Mouse (Mus musculus): ENCODE measurements around the gene Gzme. TPM values are rescaled to one million over a fixed set of nuclear protein-coding genes. Genes with fewer than 3 reads are reported as not detected.
"Not testable (repeated sequence)": the region's sequence is repeated elsewhere in the genome, so short reads cannot be mapped to it uniquely, and the experiment has no call there.

Gene Gzme
- polyA plus RNA-seq, 1 experiment from 2014 or later = not detected

DNA sequence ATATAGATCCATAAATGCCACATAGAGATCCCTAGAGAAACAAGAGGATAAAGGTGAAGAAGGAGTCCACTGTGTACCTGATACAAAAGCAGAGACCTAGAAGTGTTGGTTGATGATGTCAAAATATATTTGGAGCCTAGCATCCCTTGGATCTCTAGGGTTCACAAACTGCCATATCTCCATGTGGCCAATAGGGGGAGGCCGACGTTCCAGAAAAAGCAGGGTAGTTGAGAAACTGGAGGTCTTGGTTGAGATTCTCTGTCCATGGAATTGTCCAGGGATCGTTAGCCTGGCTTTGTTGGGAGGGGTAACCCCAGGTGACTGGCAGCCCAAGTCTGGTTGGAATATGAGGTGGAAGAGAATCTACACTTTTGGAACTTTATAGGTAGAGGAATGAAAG, 7.9 kb upstream of the Gzme start:
- Histone ChIP-seq H3K36me3 (ENCODE audit: control insufficient read depth, insufficient read depth, low read length) (no peaks in the 10 kb centered on the region), H3K27ac (replicated peaks) (no peak overlapping the region), H3K9ac (ENCODE audit: low read length) (no peak overlapping the region), H3K4me1 (replicated peaks; ENCODE audit: control insufficient read depth, insufficient read depth) (no peaks in the 10 kb centered on the region), H3K9me3 (ENCODE audit: control insufficient read depth, low read length) (no peaks in the 10 kb centered on the region), H3K27me3 (ENCODE audit: control insufficient read depth, insufficient read depth, low read length) (no peaks in the 10 kb centered on the region), H3K4me2 (replicated peaks; ENCODE audit: low read depth) (no peak overlapping the region), H3K4me3 (ENCODE audit: low read depth, low read length) (no peak overlapping the region)
- DNase-seq (ENCODE audit: low spot score) (no peak), ATAC-seq (ENCODE audit: low FRiP score, low TSS enrichment) (no peak)
- WGBS = 40% methylated on average over 3 of the region's 3 CpGs
- TF ChIP-seq CTCF (IDR thresholded peaks at IDR 0.05; ENCODE audit: low read depth) (peak; percentile 52), EP300 (optimal IDR thresholded peaks at IDR 0.05) (no peak)

DNA sequence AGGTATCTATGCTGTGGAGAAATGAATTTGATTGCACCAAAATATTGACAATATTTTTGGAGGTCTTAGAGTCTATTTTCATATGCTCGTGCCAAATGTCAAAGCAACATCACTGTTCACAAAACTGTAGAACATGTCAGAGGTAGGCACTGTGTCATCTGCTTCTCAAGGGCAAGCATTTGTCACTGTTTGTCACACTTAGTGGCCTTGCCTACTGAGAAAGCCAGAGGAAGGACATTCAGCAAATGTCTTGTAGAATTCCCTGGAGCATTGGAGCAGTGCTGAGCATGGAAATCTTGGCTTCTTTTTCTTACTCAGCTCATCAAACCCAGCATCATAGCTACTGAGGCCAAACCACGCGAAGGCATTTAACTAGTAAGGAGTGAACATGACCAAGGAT, 3.1 kb upstream of the Gzme start:
- DNase-seq (ENCODE audit: low spot score) = no peak
- Histone ChIP-seq H3K9ac (ENCODE audit: low read length) (no peak overlapping the region), H3K9me3 (ENCODE audit: control insufficient read depth, low read length) (no peaks in the 10 kb centered on the region), H3K4me2 (replicated peaks; ENCODE audit: low read depth) (no peak overlapping the region), H3K27me3 (ENCODE audit: control insufficient read depth, insufficient read depth, low read length) (no peaks in the 10 kb centered on the region), H3K4me3 (ENCODE audit: low read depth, low read length) (no peak overlapping the region), H3K27ac (replicated peaks) (no peak overlapping the region), H3K36me3 (ENCODE audit: control insufficient read depth, insufficient read depth, low read length) (no peaks in the 10 kb centered on the region), H3K4me1 (replicated peaks; ENCODE audit: control insufficient read depth, insufficient read depth) (no peaks in the 10 kb centered on the region)
- TF ChIP-seq EP300 (optimal IDR thresholded peaks at IDR 0.05) (no peak), CTCF (IDR thresholded peaks at IDR 0.05; ENCODE audit: low read depth) (no peak)
- WGBS = 80% methylated on average over 3 of the region's 3 CpGs
- ATAC-seq (ENCODE audit: low FRiP score, low TSS enrichment) = no peak

DNA sequence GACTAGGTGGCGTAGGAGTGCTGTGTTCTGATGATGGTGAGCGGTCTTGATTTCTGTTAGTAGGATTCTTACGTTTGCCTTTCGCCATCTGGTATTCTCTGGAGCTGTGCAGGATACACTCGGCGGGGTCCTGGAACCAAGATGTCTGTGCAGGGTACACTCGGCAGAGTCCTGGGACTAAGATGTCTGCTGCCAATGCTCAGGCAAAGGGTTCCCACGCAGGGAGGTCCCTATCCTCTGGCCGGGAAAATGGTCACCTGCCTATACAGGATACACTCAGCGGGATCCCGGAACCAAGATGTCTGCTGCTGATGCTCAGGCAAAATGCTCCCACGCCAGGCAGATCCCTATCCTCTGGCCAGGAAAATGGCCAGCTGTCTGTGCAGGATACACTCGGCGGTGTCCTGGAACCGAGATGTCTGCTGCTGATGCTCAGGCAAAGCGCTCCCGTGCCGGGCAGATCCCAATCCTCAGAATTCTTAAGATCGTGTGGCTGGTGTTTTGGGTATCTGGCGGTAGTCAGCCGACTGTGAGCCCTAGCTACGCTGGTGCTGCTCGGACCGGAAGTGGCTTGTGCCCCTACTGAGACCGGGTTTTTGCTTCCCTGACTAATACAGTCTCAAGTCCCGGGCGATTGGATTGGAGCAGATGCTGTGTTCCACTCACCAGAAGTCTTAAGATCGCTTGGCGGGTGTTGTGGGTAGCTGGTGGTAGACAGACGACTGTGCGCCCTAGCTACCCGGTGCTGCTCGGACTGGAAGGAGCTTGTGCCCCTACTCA, 4.7 kb downstream of the Gzme start:
- not testable (repeated sequence) for H3K36me3 ChIP-seq (ENCODE audit: control insufficient read depth, insufficient read depth, low read length); H3K4me3 ChIP-seq (ENCODE audit: low read depth, low read length); H3K9me3 ChIP-seq (ENCODE audit: control insufficient read depth, low read length); H3K4me1 ChIP-seq (replicated peaks; ENCODE audit: control insufficient read depth, insufficient read depth); DNase-seq (ENCODE audit: low spot score); H3K27me3 ChIP-seq (ENCODE audit: control insufficient read depth, insufficient read depth, low read length); ATAC-seq (ENCODE audit: low FRiP score, low TSS enrichment); H3K27ac ChIP-seq (replicated peaks); H3K9ac ChIP-seq (ENCODE audit: low read length); H3K4me2 ChIP-seq (replicated peaks; ENCODE audit: low read depth)
- 89% methylated on average over 33 of the region's 33 CpGs for WGBS

DNA sequence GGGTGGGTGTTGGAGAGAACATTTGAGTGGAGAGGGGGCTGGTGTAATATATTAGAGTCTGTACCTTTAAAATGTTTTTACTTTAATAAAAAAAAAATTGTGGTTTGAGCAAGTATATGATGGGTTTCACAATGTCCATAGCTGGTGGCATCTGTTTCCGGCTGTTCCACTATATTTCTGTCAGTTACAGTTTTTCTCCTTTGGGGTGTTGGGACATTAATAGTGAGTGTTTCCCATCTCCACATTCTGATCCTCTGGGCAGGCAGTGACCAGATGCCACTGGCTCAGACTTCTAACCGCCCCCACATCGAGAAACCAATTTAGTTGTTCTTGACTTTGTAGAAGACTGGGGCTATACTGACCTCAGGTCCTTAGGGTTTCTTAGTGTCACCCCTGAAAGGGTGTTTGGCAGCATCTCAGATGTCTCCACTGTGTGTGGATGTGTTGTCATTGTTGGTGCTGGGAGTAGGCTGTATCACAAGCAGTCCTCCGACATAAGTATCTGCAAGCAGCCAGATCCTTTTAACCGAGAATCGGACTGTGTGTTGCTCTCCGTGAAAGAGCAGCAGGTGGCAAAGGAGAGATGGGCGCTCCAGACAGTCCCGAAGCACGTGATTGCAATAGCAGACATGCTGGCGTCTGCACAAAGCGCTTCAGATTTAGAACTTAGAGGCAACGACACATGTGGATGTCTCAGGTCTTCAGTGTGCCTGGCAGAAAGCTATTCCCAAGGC, 14.8 kb downstream of the Gzme start:
- no peak for ATAC-seq (ENCODE audit: low FRiP score, low TSS enrichment)
- Histone ChIP-seq H3K36me3 (ENCODE audit: control insufficient read depth, insufficient read depth, low read length) (no peaks in the 10 kb centered on the region), H3K4me1 (replicated peaks; ENCODE audit: control insufficient read depth, insufficient read depth) (no peaks in the 10 kb centered on the region), H3K27ac (replicated peaks) (no peak overlapping the region), H3K27me3 (ENCODE audit: control insufficient read depth, insufficient read depth, low read length) (no peaks in the 10 kb centered on the region), H3K4me2 (replicated peaks; ENCODE audit: low read depth) (no peak overlapping the region), H3K9ac (ENCODE audit: low read length) (no peak overlapping the region), H3K4me3 (ENCODE audit: low read depth, low read length) (no peak overlapping the region), H3K9me3 (ENCODE audit: control insufficient read depth, low read length) (no peaks in the 10 kb centered on the region)
- no peak for DNase-seq (ENCODE audit: low spot score)
- WGBS = 72% methylated on average over 13 of the region's 13 CpGs
- no peak for TF ChIP-seq CTCF (IDR thresholded peaks at IDR 0.05; ENCODE audit: low read depth)
- TF ChIP-seq EP300 (optimal IDR thresholded peaks at IDR 0.05) = no peak

DNA sequence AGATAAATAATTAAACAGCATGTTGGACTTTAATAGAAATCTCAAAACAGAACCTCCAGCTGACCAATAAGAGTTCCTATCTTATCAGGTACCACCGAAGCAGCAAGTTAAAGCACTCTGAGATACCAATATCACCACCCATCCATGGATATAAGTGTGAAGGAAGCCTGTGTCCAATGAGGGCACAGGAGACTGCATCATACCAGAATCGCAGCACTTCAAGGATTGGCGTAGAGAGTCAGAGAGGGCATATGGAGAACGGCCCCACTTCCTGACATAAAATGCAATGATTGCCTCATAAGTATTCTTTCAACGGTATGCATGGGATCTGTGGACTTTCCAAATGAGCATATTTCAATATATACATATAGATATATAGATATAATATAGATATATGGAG, 15.4 kb downstream of the Gzme start:
- TF ChIP-seq CTCF (IDR thresholded peaks at IDR 0.05; ENCODE audit: low read depth) = no peak
- TF ChIP-seq EP300 (optimal IDR thresholded peaks at IDR 0.05) = no peak
- Histone ChIP-seq H3K9ac (ENCODE audit: low read length) (no peak overlapping the region), H3K4me1 (replicated peaks; ENCODE audit: control insufficient read depth, insufficient read depth) (no peaks in the 10 kb centered on the region), H3K9me3 (ENCODE audit: control insufficient read depth, low read length) (no peaks in the 10 kb centered on the region), H3K27ac (replicated peaks) (no peak overlapping the region), H3K36me3 (ENCODE audit: control insufficient read depth, insufficient read depth, low read length) (no peaks in the 10 kb centered on the region), H3K4me2 (replicated peaks; ENCODE audit: low read depth) (no peak overlapping the region), H3K4me3 (ENCODE audit: low read depth, low read length) (no peak overlapping the region), H3K27me3 (ENCODE audit: control insufficient read depth, insufficient read depth, low read length) (no peaks in the 10 kb centered on the region)
- WGBS = 76% methylated on average over 5 of the region's 5 CpGs
- ATAC-seq (ENCODE audit: low FRiP score, low TSS enrichment) (no peak), DNase-seq (ENCODE audit: low spot score) (no peak)

DNA sequence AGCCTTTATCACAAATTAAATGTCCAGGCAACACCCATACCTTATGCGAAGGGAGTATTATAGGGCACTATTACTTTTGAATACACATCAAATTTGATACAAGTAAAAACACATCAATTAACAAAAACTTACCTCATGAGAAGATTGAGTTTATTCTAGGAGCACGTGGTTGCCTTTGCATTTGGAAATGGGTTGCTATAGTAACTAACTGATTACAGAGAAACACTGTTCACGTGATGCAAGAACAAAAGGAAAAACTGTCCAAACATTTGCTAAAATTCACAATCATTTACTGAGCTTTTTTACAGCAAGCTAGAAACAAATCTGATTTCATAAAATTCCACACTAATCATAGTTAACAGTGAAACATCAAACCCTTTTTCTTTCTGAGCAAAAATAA, 17.0 kb downstream of the Gzme start:
- Histone ChIP-seq H3K4me3 (ENCODE audit: low read depth, low read length) (no peak overlapping the region), H3K9me3 (ENCODE audit: control insufficient read depth, low read length) (no peaks in the 10 kb centered on the region), H3K36me3 (ENCODE audit: control insufficient read depth, insufficient read depth, low read length) (no peaks in the 10 kb centered on the region), H3K9ac (ENCODE audit: low read length) (no peak overlapping the region), H3K4me2 (replicated peaks; ENCODE audit: low read depth) (no peak overlapping the region), H3K27ac (replicated peaks) (no peak overlapping the region), H3K4me1 (replicated peaks; ENCODE audit: control insufficient read depth, insufficient read depth) (no peaks in the 10 kb centered on the region), H3K27me3 (ENCODE audit: control insufficient read depth, insufficient read depth, low read length) (no peaks in the 10 kb centered on the region)
- 56% methylated on average over 3 of the region's 3 CpGs for WGBS
- no peak for DNase-seq (ENCODE audit: low spot score)
- ATAC-seq (ENCODE audit: low FRiP score, low TSS enrichment) = no peak
- TF ChIP-seq EP300 (optimal IDR thresholded peaks at IDR 0.05) (no peak), CTCF (IDR thresholded peaks at IDR 0.05; ENCODE audit: low read depth) (no peak)
